Mouse (Mus musculus): ENCODE measurements around the gene Cnr2. TPM values are rescaled to one million over a fixed set of nuclear protein-coding genes. Genes with fewer than 3 reads are reported as not detected.

The Cnr2 gene
- total and polyA plus RNA-seq, 2 experiments = 2.1 to 3.0 TPM

DNA sequence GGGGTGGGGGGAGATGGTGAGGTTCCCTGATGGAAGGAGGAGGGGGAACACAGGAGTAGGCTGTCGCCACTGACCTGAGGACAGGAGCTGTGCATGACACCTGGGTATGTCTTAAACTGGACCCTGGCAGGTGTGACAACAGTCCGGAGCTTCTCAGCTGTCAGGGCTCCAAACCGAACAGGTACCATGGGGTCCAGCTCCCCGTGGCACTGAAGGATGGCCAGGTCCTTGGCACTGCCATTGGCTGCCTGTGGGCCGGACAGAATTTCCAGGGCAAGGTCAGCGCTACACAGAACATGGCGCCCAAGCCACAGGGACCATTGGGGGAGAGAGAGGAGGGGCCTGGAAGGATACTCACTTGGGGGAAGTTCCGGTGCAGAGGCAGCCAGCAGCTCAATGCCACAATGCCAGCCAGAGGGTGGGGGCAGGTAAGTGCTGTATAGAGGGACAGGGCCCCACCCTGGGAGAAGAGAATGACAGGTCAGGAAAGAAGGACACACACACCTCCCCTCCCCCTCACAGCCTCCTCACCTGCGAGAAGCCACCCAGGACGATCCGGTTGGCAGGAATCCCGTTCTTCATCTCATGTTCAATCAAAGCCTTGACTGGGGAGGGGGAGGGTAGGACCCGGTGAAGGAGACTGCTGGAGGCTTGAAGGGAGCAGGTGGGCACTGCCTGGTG, 74.0 kb downstream of the Cnr2 start:
- H3K79me2 ChIP-seq (ENCODE audit: control insufficient read depth, insufficient read depth, low read length) = peaks cover 8% of the 10 kb centered on the region
- peaks cover 8% of the 10 kb centered on the region for H3K4me1 ChIP-seq (ENCODE audit: control insufficient read depth, insufficient read depth, low read length)
- TF ChIP-seq CTCF (IDR thresholded peaks at IDR 0.05; ENCODE audit: low read depth, low read length) (no peak), POLR2A (IDR thresholded peaks at IDR 0.05; ENCODE audit: extremely low read depth, insufficient read depth, low read length) (no peak)
- H3K36me3 ChIP-seq (ENCODE audit: control insufficient read depth, insufficient read depth, low read length) = no peaks in the 10 kb centered on the region; the same call in 1 of the 2 replicates
- no peak overlapping the region for H3K4me3 ChIP-seq (ENCODE audit: insufficient read depth, low read depth, low read length)
- no peak for DNase-seq (ENCODE audit: extremely low read depth, low read depth, low spot score)
- no peak overlapping the region for H3K27ac ChIP-seq (replicated peaks; ENCODE audit: insufficient read depth, low read depth, low read length)
- H3K27me3 ChIP-seq (ENCODE audit: control insufficient read depth, insufficient read depth, low read length) = no peaks in the 10 kb centered on the region
- 75% methylated on average over 13 of the region's 13 CpGs for WGBS
- no peak overlapping the region for H3K9ac ChIP-seq (ENCODE audit: low read depth, low read length)

Other genes starting within 250 kb of the Cnr2 start
- under 0.01 TPM in 1 of 2 replicates, not detected in the other for gene Ifnlr1, start 209.1 kb upstream of the Cnr2 start, total RNA-seq (2014; rRNA removed)
- gene Ifnlr1, start 209.1 kb upstream of the Cnr2 start, polyA plus RNA-seq (2012; rRNA removed) = 0.06 and 0.14 TPM in 2 replicates
- 1.4 and 1.7 TPM in 2 replicates for gene Il22ra1, start 167.2 kb upstream of the Cnr2 start, total RNA-seq (2014; rRNA removed)
- gene Il22ra1, start 167.2 kb upstream of the Cnr2 start, polyA plus RNA-seq (2012; rRNA removed) = 4.1 and 4.5 TPM in 2 replicates
- gene Myom3, start 135.7 kb upstream of the Cnr2 start, total RNA-seq (2014; rRNA removed) = under 0.01 and 0.46 TPM in 2 replicates
- 0.09 and 0.12 TPM in 2 replicates for gene Myom3, start 135.7 kb upstream of the Cnr2 start, polyA plus RNA-seq (2012; rRNA removed)
- 32.9 and 37.0 TPM in 2 replicates for gene Srsf10, start 39.6 kb upstream of the Cnr2 start, total RNA-seq (2014; rRNA removed)
- gene Srsf10, start 39.6 kb upstream of the Cnr2 start, polyA plus RNA-seq (2012; rRNA removed) = 31.3 and 36.4 TPM in 2 replicates
- gene Pnrc2, start 21.5 kb upstream of the Cnr2 start, total RNA-seq (2014; rRNA removed) = 37.3 and 56.5 TPM in 2 replicates
- 6.7 and 12.2 TPM in 2 replicates for gene Pnrc2, start 21.5 kb upstream of the Cnr2 start, polyA plus RNA-seq (2012; rRNA removed)
- gene Fuca1, start 25.3 kb downstream of the Cnr2 start, total RNA-seq (2014; rRNA removed) = 45.7 and 46.4 TPM in 2 replicates
- 54.9 and 58.7 TPM in 2 replicates for gene Fuca1, start 25.3 kb downstream of the Cnr2 start, polyA plus RNA-seq (2012; rRNA removed)
- gene Hmgcl, start 51.1 kb downstream of the Cnr2 start, total RNA-seq (2014; rRNA removed) = 179 and 187 TPM in 2 replicates
- gene Hmgcl, start 51.1 kb downstream of the Cnr2 start, polyA plus RNA-seq (2012; rRNA removed) = 266 and 291 TPM in 2 replicates
- 34.2 and 38.5 TPM in 2 replicates for gene Gale, start 68.3 kb downstream of the Cnr2 start, total RNA-seq (2014; rRNA removed)
- gene Gale, start 68.3 kb downstream of the Cnr2 start, polyA plus RNA-seq (2012; rRNA removed) = 32.0 and 33.6 TPM in 2 replicates
- 21.8 and 25.9 TPM in 2 replicates for gene Lypla2, start 77.2 kb downstream of the Cnr2 start, total RNA-seq (2014; rRNA removed)
- 113 and 116 TPM in 2 replicates for gene Lypla2, start 77.2 kb downstream of the Cnr2 start, polyA plus RNA-seq (2012; rRNA removed)
- 20.3 and 21.0 TPM in 2 replicates for gene Pithd1, start 91.9 kb downstream of the Cnr2 start, total RNA-seq (2014; rRNA removed)
- 28.8 and 41.0 TPM in 2 replicates for gene Pithd1, start 91.9 kb downstream of the Cnr2 start, polyA plus RNA-seq (2012; rRNA removed)
- gene Eloa, start 126.4 kb downstream of the Cnr2 start, total RNA-seq (2014; rRNA removed) = 16.1 and 16.7 TPM in 2 replicates
- gene Eloa, start 126.4 kb downstream of the Cnr2 start, polyA plus RNA-seq (2012; rRNA removed) = 7.3 and 8.1 TPM in 2 replicates
- gene Rpl11, start 158.0 kb downstream of the Cnr2 start, total RNA-seq (2014; rRNA removed) = 474 and 504 TPM in 2 replicates
- 162 and 170 TPM in 2 replicates for gene Rpl11, start 158.0 kb downstream of the Cnr2 start, polyA plus RNA-seq (2012; rRNA removed)
- gene Id3, start 248.1 kb downstream of the Cnr2 start, total RNA-seq (2014; rRNA removed) = 33.2 and 47.4 TPM in 2 replicates
- 181 and 274 TPM in 2 replicates for gene Id3, start 248.1 kb downstream of the Cnr2 start, polyA plus RNA-seq (2012; rRNA removed)

All from liver, adult 2 months (tissue).